Mouse (Mus musculus) cerebellum, postnatal 36 days (tissue): ENCODE measurements around the gene Acvrl1.
"Not testable (repeated sequence)": the region's sequence is repeated elsewhere in the genome, so short reads cannot be mapped to it uniquely, and the experiment has no call there.

Experiments
- DNase-seq, 2 experiments: peaks; one replicate each; pipeline ENCODE4 v3.0.0; 2021 to 2022; ENCODE audit warnings: mixed read lengths in 2 of 2

The Acvrl1 gene

GRCm38 (mm10) chr15:101113176-101113575 is 15.1 kb upstream of the Acvrl1 start:
- DNase-seq = no peak

DNA sequence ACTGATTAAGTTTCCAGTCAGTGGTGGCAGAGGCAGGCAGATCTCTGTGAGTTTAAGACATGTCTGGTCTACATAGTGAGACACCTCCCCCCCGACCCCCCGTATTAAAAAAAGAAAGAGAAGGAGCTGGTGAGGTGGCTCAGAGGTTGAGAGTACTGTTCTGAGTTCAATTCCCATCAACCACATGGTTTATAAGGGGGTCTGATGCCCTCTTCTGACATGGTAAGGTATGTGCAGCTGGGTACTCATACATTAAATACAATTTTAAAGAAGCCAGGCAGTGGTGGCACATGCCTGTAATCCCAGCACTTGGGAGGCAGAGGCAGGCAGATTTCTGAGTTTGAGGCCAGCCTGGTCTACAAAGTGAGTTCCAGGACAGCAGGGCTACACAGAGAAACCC is 14.5 kb upstream of the Acvrl1 start:
- DNase-seq = not testable (repeated sequence)

DNA sequence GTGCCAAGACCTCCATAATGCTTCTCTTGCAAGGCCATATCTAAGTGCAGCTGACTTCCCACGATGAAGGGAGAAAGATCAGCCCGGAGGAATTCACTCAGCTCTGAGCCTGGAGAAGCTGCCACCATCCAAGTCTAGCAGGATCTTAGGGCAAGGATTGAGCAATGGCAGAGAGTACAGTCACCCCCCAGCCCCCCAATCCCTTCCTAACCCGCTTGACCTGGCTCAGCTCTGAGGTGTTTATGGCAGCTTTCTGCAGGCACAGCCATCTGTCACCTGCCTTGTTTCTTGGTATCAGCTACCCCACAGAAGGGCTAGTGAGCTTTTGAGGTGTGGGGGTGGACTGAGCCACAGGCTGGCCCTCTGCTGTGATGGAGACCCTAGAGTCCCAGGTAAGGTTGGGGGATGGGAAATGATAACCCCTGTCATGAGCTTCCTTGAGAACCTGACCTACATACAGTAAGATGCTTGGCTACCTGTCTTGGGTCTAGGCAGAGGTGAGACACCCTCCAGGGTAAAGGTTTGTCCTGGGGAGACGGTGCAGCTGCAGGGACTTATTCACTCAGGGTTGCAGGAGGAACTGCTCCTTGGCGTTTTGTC is 12.7 kb upstream of the Acvrl1 start, which contains the start of gene Ankrd33:
Gene Ankrd33 (plus strand): TSS at position 245 of the 600 bp plus-strand sequence.
- DNase-seq = no peak

- DNase-seq = no peak
Observed at GRCm38 (mm10) chr15:101118399-101119125, 9.8 kb upstream of the Acvrl1 start.

DNA sequence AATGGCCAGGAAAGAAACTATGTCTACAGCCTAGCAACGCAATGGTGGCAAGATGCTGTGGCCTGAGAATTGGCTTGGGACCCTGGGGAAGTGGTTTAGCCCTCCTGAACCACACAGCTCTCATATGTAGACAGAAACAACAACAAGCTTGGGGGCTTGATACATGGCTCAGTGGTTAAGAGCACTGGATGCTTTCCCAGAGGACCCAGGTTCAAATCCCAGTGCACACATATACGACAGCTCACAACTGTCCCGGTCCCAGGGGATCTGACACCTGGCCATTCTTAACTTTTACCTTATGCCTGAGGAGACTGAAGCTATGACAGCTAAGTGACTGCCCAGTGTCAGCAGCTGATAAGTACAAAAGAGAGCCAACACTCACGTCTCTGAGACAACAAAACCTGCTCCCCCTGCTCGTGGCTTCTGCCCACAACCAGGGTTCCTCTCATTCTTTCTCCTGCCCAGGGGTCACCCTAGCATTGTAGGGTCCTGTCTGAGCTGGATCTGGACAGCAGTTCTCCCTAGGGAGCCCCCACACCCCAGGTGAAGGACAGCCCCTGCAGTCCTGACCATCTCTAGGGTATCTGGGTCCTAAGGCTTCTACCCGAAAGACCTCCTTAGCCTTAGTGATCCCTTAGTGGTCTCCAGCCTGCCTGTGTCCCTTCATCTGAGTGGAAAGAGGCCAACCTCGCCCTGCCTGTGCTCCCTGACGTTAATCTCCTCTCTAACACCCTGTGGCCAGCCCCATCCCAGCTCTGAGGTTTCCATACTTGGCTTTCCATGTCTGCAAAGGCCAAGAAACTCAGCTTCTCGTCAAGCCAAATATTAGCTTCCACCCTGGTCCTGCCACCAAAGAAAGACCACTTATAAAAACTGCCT is 6.7 kb upstream of the Acvrl1 start:
- DNase-seq = no peak

GRCm38 (mm10) chr15:101122290-101122589 is 6.1 kb upstream of the Acvrl1 start:
- DNase-seq = no peak

DNA sequence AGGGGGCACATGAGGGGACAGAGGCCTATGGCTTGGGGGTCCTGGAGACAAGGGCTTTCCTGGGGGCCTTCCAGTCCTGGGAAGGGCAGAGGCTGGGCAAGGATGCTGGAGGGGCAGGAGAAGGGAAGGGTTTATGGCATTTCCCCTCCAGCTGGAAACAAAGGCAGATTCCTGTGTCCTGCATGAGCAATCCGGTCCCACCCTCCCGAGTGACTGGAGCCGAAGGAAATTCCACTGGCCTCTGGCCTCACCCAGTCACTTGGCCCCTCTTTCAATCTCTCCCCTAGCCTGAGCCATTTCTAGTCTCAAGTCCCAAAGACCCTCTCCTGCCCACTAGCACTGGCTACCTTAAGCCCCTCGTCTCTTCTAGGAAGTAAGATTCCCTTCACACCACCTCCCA is 5.1 kb upstream of the Acvrl1 start:
- no peak for DNase-seq

DNA sequence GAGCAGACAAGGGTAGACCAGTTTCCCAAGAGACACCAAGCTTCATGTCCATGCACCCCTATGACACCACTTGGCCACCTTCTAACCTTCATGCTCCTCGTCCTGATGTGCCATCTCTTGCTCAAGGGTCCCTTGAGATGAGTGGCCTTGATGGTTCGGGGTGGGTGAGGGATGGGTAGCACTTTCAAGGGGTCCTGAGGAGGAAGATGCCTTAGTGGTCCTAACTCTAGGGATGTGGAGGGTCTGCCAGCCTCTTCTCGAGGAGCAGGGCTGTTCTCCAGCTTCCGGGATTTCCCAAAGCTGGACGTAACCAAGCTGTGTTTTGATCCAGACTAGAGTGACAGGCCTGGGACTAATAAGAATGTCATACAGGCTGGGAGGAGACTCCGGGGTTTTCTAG is 2.8 kb upstream of the Acvrl1 start:
- no peak for DNase-seq

DNA sequence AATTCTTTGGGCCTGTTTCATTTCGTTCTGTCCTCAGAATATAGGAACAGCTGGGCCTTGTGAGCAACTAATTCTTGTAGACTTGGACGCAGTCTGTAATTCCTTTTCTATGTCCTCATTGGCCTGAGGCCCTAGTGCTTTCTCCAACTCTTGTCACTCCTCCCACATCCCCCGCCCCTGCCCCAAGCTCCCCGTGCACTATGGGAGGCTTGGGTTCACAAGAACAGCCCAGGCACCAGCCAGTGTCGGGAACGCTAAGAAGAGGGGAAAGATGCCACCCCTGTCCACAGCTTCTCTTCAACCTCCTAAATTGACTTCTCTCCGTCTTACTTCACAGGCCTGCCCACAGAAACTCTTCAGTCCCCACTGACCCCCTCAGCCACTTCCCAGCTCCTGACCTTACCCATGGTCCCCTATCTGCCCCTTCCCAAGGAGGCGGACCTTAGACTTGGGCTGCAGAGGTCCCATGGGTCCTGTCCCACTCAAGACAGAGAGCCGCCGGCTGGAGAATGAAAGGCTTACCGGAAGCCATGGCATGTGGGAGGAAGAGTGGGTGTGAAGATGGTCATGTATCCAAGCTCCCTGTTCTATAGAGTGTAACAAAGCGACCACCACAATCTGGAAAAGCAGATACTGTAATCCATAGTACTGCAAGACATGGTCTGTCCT is 1.3 kb upstream of the Acvrl1 start:
- DNase-seq = no peak

DNA sequence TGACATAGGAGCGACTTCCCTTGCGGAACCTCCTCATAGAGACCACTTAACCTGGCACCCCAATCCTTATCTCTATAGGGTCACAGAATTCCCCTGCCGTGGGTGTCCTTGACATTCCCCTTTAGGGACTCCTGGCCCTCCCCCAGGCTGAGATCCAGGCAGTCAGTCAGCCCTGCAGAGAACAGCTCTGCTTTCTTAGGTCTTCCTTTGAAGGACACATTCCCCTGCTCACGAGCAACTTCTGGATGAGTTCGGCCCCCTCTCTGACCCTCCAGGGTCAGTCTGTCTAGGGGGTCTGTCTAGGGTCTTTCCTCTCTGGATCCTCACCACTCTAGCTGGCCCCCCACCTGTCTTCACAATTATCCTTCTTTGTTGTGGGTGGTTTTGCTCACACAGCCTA is 1.1 kb downstream of the Acvrl1 start:
- no peak for DNase-seq

GRCm38 (mm10) chr15:101131498-101131897 is 3.2 kb downstream of the Acvrl1 start:
- no peak for DNase-seq

- DNase-seq = no peak
Observed at GRCm38 (mm10) chr15:101132041-101132440, 3.7 kb downstream of the Acvrl1 start.

DNA sequence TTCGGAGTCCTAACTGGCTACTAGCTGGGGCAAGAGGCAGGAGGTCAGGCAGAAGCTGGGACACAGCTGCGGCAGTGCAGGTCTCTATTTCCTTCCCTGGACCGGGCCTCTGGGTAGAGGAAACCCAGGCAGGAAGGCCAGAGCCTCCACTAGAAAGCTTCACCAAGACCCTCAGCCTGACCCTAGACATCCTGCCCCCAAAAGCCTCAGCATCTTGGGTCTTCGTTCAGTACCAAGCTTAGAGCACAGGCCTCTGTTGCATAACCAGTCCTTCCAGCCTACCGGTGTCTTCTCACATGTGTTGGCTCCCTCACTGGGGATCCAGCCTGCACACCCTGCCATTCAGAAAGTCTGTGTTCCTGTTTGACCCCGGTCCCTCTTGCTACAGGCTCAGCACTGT is 4.4 kb downstream of the Acvrl1 start:
- no peak for DNase-seq

- no peak for DNase-seq
Observed at GRCm38 (mm10) chr15:101133993-101134704, 5.8 kb downstream of the Acvrl1 start.

GRCm38 (mm10) chr15:101135405-101135804 is 7.1 kb downstream of the Acvrl1 start:
- no peak for DNase-seq

DNA sequence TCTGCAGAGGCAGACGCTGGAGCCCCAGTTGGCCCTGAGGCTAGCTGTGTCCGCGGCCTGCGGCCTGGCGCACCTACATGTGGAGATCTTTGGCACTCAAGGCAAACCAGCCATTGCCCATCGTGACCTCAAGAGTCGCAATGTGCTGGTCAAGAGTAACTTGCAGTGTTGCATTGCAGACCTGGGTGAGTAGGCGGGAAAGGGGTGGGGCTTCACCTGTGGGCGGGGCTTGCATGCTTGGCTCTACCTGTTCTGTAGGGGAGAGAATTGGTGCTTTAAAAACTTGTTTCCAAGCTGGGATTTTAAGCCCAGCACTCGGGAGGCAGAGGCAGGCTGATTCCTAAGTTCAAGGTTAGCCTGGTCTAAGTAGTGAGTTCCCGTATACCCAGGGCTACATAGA is 9.1 kb downstream of the Acvrl1 start:
- no peak for DNase-seq

DNA sequence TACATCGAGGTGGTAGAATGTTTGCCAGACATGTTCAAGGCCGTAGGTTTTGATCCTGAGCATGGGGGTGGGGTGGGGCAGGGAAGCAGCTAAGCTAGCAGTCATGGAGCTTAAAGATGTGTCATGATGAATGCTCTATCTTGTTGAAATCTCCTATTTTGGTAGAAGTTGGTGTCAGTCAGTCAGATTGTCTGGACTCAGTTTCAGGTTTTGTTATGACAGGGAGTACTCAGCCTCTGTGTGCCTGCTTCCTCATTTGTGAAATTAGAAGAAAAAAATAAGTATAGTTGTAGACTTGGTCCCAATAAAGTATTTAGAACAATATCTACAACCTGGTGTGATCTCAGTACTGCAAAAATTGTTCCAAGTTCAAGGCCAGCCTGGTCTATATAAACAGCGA is 10.4 kb downstream of the Acvrl1 start:
- no peak for DNase-seq

GRCm38 (mm10) chr15:101139885-101140284 is 11.6 kb downstream of the Acvrl1 start:
- no peak for DNase-seq

GRCm38 (mm10) chr15:101140587-101140986 is 12.3 kb downstream of the Acvrl1 start:
- no peak for DNase-seq

DNA sequence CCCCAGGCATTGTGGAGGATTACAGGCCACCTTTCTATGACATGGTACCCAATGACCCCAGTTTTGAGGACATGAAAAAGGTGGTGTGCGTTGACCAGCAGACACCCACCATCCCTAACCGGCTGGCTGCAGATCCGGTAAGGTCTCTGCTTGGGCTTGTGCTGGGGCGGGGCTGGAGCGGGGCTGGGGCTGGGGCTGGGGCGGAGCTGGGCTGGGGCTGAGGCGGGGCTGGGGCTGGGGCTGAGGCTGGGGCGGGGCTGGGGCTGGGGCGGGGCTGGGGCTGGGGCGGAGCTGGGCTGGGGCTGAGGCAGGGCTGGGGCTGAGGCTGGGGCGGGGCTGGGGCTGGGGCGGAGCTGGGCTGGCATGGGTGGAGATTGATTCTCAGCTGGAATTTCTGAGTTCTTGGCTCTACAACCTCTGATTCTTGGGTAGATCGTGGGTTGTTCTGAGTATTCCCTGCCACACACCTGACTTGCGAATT is 12.8 kb downstream of the Acvrl1 start:
- no peak for DNase-seq

- no peak for DNase-seq
Observed at GRCm38 (mm10) chr15:101142672-101143071, 14.3 kb downstream of the Acvrl1 start.

- no peak for DNase-seq
Observed at GRCm38 (mm10) chr15:101143494-101143893, 15.2 kb downstream of the Acvrl1 start.
